Mouse (Mus musculus) embryo, embryonic 11 days (tissue): ENCODE measurements around the gene Camkmt.

ENCODE experiments used
- DNase-seq: peaks from one replicate; pipeline ENCODE4 v3.0.0-alpha.2; 2015

Camkmt gene

GRCm38 (mm10) chr17:85309046-85309445 is 218.7 kb downstream of the Camkmt start:
- DNase-seq = no peak

GRCm38 (mm10) chr17:85311348-85311747 is 221.0 kb downstream of the Camkmt start:
- DNase-seq = no peak

- DNase-seq = no peak
Measured at GRCm38 (mm10) chr17:85318401-85318800, 228.0 kb downstream of the Camkmt start.

- no peak for DNase-seq
Measured at GRCm38 (mm10) chr17:85319779-85320300, 229.5 kb downstream of the Camkmt start.

GRCm38 (mm10) chr17:85328901-85329300 is 238.5 kb downstream of the Camkmt start:
- DNase-seq = no peak

- DNase-seq = no peak
Measured at GRCm38 (mm10) chr17:85335464-85335863, 245.1 kb downstream of the Camkmt start.

GRCm38 (mm10) chr17:85337666-85338065 is 247.3 kb downstream of the Camkmt start:
- no peak for DNase-seq

- DNase-seq = peak; percentile 25
Measured at GRCm38 (mm10) chr17:85341134-85341700, 250.9 kb downstream of the Camkmt start.

GRCm38 (mm10) chr17:85342471-85342870 is 252.1 kb downstream of the Camkmt start:
- no peak for DNase-seq

GRCm38 (mm10) chr17:85343435-85343834 is 253.1 kb downstream of the Camkmt start:
- no peak for DNase-seq

GRCm38 (mm10) chr17:85346701-85347100 is 256.3 kb downstream of the Camkmt start:
- no peak for DNase-seq

- DNase-seq = no peak
Measured at GRCm38 (mm10) chr17:85349331-85349935, 259.1 kb downstream of the Camkmt start.

- no peak for DNase-seq
Measured at GRCm38 (mm10) chr17:85351301-85351700, 260.9 kb downstream of the Camkmt start.

- DNase-seq = no peak
Measured at GRCm38 (mm10) chr17:85352731-85353130, 262.4 kb downstream of the Camkmt start.

GRCm38 (mm10) chr17:85353191-85353590 is 262.8 kb downstream of the Camkmt start:
- DNase-seq = no peak

- DNase-seq = no peak
Measured at GRCm38 (mm10) chr17:85353636-85354035, 263.3 kb downstream of the Camkmt start.

GRCm38 (mm10) chr17:85355356-85355755 is 265.0 kb downstream of the Camkmt start:
- DNase-seq = no peak

- DNase-seq = no peak
Measured at GRCm38 (mm10) chr17:85361006-85361405, 270.7 kb downstream of the Camkmt start.

GRCm38 (mm10) chr17:85367319-85367718 is 277.0 kb downstream of the Camkmt start:
- no peak for DNase-seq

GRCm38 (mm10) chr17:85368776-85369175 is 278.4 kb downstream of the Camkmt start:
- no peak for DNase-seq

GRCm38 (mm10) chr17:85372076-85372475 is 281.7 kb downstream of the Camkmt start:
- DNase-seq = peak; percentile 64

GRCm38 (mm10) chr17:85372523-85372922 is 282.2 kb downstream of the Camkmt start:
- DNase-seq = no peak

- no peak for DNase-seq
Measured at GRCm38 (mm10) chr17:85374100-85374833, 283.9 kb downstream of the Camkmt start.

- no peak for DNase-seq
Measured at GRCm38 (mm10) chr17:85374834-85375176, 284.5 kb downstream of the Camkmt start.
